Mouse (Mus musculus): Measurements from ENCODE around the gene Cntnap5a.

Cntnap5a gene

DNA sequence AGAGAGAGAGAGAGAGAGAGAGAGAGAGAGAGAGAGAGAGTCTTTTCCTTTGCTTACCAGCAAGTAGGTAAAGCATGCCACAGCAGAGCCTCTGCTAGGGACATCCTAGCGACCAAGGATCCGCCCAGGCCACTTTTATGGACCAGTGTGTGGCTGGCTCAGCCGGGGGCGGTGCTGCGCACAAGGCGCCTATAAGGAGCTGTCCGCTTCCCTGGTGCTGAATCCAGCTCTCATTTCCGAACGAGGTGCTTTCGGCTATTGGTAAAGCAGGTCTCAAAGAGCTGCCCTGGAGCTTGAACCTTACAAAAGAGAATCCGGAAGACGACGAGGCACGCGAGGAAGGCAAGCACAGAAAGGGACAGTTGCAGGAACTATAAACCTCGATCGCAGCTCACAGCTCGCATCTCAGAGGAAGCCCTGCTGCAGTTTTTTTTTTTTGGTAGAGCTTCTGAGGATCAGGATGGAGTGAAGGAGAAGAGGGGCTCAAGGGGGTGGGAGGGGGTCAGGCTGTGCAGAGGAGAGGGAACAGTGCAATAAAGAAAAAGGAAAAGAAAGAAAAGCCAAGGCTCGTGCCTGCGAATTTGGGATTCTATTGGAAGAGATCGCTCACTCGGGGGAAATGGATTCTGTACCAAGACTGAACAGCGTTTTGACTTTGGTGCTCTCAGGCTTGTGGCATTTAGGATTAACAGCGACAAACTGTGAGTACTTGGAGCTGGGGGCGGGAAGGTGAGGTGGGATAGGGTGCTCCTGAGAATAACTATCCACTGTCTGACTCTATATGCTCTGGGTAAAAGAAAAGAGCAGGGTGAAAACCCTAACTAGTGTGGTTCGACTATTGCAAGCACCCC is at the start of gene Cntnap5a:
Gene Cntnap5a (plus strand): TSS at position 239 of the 851 bp plus-strand sequence.
- DNase-seq, result peak; percentile 50

DNA sequence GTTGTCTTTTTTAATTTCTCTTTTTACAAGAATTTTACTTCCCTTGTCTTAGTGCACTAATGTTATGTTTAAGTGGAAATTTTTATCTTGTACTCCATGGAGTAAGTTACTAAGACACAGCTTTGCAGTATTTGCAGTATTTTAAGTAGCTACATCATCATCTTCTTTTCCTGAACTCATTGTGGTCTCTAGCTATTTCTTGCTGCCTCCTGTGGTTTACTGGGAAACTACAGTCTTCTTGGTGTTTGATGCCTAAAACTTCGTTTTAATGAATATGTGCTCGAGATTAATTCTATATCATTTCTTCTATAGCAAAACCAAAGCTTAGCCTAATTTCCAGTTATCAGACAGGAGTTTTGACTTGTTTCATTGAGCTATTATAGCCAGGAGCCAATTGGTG is 37.6 kb upstream of the Cntnap5a start:
- DNase-seq, result no peak

DNA sequence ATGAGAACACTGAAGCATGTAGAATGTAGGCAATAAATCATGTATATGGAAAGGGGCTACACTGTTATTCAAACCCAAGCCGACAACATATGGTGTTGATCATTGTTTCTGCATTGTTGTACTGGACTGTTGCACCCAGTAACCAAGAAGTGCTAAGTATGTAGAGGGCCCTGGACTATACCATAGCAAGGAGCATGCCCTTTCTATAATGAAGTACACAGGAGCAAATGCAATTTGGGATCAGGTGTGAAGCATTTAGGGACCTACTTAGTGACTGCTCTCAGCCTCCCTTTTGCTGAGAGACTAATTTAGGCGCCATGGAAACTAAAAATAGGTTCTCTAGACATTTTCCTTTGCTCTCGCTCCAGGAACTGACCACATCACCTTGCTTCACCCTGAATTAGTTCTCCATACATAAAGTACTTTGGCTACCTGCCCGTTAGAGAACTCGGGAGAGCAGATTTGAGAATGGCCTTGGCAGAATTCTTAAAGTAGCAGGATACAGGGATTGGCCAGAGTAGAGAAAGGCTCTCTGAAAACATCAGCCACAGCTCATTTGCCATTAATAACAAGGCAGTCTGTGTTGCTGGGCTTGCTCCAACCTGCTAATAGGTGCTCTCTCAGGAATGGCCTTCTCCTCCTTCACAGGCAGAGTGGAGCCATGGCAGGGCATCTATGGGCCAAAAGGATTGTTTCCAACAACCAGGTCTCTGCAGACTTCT is 26.1 kb upstream of the Cntnap5a start:
- no peak for DNase-seq

DNA sequence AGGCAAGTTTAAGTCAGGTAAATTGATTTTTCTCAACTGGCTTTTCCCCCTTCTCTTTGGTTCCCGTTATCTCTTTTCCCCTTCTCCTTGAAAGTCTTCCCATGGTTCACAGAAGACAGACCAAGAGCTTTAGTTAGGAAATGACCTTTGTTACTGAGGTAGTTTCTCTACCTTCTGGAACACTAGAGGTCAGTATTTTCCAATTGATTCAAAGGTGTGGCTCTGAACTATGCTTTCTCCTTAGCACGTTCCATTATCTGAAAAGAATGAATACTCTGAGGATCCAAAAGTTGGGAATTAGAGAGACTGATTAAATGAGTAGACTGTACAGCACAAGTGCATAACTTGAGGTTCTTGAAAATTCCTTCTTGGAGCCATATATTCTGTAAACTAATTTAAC is 1.9 kb downstream of the Cntnap5a start:
- no peak for DNase-seq

DNA sequence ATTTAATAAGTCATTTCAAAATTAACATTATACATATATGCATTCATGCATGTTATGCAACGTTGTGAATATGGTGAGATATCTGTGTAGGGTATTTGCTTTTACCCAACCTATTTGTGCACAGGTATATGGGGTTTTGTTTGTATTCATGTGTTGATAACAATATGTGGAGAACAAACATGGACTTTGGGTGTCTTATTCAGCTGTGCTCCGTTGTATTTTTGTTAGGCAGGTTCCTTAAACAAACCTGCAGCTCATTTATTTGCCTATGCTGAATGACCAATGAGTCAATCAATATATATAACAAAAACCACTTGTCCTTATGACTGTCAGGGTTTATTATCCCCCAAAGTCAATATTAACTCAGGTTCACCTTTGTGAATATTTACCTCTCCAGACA is 15.2 kb downstream of the Cntnap5a start:
- no peak for DNase-seq

DNA sequence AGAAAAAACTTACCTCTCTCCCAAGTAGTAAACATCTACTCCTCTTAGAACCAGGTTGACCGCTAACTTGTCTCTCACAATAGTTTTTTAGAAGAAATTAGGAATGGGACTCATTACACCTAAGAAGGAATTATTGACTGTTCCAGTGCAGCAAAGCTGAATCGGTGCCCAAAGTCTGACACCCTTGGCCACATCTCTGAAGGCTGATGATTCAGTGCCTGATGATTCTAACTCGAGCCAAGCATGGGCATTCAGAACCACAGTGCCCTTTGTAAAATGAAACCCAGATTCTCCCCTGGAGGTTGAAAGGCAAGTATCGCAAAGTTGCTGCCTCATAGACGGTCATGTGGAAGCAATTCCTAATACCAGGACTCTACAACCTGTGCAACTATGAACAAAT is 58.0 kb downstream of the Cntnap5a start:
- no peak for DNase-seq

DNA sequence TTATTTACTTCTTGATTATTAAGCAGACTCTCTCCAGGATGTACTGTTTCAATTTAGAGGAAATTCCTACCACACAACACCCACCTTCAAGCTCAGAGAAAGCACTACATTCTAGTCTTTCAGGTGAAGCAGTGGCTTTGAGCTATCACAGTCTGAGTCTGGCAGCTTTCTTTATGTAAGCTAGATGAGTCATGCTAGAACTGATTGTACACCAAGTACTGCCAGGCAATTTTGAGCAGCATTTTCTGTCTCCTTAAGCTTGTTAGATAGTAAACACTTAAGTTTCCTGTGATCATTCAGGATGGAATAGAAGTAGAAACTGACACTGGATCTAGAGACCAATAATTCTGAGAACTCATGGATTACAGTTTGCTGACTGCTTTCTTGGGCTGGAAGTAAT is 61.0 kb downstream of the Cntnap5a start:
- no peak for DNase-seq

DNA sequence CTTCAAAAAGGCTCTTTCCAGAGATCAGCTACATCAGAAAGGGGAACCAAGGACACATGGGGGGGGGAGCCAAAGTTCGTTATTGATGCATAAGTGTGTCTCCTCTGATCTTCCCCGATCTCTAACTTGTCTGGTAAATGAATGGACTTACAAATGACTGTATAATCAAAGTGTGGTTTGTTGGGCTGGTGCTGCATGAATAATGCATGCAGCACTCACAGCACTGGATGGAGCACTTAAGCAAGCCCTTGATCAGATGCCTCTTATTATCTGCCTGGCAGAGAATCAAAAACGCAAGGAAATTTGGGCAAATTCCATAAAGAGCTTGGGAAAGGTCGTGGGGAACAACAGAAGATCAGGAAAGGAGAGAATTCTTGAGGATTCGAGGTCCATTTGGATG is 100.2 kb downstream of the Cntnap5a start:
- DNase-seq, result no peak

DNA sequence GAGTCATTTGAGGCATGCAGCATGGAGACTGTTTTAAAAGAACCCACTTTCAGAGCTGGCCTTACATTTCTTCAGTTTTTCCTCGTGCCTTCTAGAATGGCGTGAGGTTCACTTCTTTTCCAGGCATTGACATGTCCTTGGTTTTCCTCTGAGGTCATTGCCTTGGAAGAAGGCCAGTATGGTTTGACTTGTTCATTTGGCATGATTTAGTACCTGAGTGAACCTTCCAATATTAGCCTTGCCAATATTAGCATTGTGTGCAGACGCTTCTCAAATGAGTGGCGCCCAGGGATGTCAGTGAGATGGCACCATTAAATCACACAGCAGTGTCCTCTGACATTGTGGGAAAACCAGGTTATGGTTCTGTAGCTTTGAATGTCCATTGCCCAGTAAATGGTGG is 158.0 kb downstream of the Cntnap5a start:
- DNase-seq, result no peak

DNA sequence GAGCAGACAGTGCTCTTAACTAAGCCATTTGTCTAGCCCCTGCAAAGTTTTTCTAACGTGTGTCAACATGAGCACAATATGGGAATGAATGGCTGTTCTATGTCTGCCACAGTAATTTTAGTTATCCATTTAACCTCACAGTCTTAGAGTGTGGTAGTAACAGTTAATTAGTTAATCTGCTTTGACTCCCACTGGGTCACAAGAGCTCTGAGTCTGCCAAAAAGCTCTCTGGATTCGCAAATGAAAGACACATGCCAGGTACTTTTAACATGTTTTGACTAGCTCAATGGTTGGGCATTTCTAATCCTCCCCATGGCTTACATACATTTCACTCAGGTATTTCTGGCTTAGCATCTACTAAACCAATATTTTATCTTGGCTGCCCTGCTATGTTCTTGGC is 163.0 kb downstream of the Cntnap5a start:
- no peak for DNase-seq

DNA sequence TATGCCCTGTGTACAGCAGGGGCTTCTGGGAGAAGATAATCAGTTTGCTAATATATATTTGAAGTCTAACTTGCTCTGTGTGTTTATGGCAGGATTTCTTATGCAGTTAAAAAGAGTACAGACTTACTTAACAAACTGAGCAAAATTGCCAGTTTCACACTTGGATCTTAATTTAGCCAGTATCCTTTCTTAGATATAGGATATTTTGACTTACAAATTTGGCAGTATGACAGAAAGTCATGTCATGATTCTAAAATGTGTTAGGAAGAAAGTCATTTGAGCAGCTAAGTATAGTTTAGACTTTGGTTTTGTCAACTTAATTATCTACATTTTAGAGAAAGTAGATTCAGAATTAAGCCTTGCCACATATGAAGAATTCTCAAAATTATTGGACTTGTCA is 167.7 kb downstream of the Cntnap5a start:
- DNase-seq, result no peak

DNA sequence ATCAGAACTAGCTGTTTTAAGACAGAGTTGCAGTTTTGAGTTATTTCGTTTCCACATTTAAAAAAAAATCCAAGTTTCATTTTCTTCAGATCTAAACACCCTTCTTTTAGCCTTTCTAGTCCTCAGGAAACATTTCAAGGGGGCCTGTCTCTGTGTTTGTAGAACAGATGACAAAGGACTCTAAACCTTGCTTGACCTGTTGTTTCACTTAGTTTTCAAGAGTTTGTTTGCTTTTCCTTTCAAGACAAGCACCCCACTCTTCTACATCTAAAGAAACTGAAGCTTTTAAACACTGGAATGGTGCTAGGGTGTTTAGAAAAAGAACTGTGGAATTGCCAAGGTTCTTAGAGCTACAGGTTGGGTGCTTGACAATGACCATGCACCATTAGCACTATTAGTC is 233.8 kb downstream of the Cntnap5a start:
- no peak for DNase-seq

DNA sequence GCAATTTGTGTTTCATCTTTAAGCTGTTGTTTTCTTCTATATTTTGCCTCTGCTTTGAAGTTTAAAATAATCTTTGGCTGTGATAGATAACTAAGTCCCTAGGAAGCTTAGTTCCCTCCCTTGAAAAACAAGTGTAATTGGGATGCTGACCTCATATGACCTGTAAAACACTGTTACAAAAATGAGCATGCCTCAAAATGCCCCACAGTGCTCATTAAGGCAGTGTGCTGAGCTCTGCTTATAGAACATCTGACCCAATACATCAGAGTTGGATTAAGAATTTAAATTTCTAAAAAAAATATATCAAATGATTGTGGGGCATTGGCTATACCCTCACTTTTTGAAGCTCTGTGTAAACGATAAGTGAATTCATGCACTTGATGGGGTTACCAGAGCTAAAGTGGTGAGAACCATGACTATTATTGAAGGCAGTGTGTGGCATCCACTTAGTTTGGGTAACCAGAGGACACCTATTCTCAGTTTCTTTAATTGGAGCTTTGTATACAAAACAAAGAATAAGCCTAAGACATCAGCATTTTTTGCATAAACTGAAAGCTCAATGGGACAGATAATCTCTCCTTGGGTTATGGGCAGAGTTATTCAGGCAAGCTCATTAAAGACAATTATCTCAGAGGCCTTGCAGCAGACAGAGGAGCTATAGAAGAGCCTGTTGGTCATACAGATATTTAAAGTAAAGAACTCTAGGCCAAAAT is 241.6 kb downstream of the Cntnap5a start:
- DNase-seq, result no peak

DNA sequence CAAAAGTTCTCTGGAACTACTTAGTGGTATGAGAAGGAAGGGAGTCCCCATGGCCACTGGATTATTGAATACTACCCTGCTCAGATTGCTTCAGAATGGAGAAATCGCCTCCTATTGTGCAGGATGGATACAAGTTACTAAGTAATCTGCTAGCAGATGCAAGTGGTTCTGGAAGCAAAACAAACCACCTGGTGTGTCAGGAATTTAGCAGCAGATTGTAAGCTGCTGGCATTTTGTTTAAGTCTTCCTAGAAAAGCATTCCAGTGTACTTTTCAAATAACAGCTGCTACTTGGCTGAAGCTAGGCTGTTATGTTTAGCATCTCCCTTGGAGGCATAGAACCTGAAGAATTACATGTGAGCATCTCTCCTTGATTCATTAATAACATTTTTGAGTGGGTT is 247.5 kb downstream of the Cntnap5a start:
- no peak for DNase-seq

DNA sequence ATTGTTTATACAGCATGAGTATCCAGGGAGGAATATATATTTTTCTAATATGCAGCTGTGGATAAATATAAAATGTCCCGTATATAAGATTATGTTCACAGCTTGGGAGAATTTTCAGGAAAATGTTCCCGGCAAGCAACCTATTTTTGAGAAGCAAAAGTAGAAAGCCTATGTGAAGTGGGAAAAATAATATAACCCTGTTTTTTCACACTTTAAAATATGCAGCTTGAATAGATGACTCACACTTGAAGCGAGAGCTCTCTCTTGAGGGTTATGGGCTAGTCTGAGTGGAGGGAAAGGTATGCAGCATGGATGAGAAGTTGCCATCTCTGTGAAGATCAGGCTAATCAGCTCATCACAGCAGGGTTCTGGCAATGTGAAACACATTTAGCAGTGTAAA is 261.3 kb downstream of the Cntnap5a start:
- no peak for DNase-seq

DNA sequence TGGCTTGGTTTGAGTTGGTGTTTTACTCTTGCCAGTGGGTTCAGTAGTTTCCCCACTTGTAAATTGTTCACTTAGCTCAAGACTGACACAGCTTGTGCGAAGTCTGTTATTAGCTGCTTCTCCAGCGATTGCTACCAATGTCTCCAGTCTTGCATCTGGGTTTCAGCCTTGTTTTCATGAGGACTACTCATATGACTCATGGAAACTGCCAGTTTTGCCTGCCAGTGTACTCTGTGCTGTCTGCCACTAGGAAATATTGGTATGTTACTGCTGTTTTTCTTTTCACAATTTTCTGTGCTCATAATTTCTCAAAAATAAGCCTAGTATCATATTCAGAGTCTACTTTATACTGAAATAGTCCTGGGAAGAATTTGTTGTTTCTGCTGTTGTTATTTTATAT is 272.0 kb downstream of the Cntnap5a start:
- DNase-seq, result no peak

DNA sequence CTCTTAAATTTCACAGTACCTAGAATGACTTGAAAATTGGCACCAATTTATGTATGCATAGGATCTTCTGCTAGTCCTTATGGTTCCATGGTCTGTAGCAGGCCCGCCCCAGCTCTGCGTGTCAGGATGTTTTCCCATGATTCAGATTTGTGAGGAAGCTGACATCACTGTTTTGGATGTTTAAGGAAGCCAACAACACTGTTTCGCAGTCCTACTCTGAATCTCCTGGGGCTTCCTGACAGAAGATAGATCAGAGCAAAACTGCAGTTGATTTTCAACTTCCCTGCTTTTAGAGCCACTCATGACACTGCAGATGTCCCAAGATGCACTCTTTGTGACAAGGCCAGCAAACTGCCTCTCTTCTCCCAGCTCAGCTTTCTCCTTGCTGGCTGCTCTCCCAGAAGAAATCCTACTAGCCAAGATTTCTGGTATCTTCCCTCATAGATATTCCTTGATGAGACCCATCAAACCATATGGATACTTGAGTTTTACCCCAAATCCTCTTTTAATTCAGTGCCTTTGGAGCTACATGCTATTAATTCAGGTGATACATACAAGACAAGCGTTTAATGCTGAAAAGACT is 280.5 kb downstream of the Cntnap5a start:
- no peak for DNase-seq

DNA sequence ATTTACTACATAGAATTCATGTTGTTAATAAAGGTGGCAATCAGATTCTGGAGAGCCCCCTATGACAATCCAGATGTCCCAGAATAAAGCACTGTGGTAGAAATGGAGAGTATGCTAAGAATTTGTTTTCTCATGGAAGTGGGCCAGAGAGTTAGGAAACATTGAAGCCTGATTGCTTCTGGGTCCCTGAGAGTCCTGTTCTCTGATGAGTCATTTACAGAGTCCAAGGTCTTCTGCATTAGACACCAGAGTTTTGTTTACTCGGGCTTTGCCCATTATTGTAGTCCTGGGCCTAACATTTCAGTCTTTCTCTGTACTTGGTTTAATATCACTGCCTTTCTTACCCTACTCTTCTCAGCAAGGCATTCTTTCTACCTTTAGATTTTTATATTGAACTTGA is 305.6 kb downstream of the Cntnap5a start:
- no peak for DNase-seq

DNA sequence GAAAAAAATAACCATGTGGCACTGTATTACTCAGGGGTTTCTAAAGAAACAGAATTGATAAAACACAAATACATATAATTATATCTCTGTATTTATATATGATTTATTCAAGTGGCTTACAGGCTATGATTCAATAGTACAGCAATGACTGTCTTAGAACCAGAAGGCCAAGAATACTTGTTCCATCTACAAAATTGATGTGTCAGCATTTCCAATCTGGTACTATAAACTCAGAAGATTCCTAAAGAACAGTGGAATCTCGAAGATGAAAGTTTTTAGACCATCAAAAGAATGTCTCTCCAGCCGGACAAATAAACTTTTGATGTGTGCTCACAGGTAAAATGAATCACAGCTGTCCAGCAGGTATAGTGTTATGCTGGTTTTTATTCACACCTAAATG is 331.2 kb downstream of the Cntnap5a start:
- no peak for DNase-seq

DNA sequence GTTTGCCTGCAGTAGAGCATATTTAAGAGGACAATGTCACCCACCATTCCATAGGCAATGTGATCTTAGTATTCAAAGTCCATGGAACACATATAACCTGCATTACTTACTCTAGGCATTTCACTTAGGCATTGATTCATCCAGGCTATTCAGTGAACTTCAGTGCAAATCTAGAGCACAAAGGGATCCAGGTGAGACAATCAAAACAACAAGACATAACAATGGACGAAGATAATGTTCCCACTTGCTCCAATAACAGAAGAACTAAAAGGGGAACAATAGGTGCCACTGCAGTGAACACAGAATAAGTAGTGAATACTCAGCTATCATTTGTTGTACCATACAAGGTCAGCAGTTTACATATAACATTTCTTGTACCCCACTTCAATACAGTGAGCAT is 345.1 kb downstream of the Cntnap5a start:
- no peak for DNase-seq

DNA sequence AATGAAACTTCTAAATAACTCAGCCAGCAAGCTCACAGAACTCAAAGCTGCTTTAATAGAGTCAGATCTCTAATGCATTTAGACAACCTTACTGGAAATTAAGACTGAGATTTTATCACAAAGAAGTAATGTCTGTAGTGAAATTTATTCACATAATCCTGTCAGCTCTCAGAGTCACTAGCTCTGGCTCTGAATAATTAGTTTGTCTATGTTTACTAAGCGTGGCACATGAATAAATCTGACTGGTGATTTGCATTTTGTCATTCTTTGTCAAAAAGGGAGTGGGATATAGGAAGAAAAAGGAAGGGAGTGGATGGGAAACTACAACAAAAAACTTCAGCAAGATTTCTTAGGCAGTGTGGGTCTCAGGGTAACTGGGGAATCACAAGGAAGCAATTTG is 351.3 kb downstream of the Cntnap5a start:
- no peak for DNase-seq

DNA sequence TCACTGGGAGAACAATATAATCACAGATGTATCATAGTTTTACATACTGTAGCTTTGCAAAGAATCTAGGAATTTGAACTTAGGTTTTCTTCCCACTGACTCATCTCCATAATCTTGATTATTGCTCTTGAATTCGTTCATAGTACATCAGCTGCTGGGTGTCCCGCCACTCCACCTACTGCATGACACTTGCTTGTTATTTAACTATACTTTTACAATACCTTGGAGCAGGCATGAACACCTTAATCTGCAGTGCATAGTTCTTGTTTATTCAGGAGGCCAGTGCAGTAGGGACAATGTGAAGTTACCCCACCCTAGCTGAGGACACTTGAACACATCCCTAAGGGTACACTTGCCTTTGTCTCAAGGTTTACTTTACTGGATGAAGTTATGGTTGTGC is 352.3 kb downstream of the Cntnap5a start:
- DNase-seq, result no peak

DNA sequence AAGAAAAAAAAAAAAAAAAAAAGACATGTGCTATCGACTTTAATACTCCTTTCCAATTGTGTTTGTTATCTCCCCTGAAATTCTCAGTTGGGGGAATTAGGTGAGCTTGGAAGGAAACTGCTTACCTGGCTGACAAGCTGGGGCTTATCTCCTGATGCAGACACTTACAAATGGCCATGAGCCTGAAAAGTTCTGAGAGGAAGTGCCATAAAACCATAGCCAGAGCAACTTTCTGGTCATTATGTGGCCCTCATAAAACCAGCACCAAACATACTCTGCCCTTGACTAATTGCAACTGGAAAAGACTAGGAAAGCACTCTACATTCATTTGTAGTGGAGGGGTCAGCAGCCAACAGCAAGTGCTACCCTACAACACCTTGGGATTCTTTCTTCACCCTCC is 359.5 kb downstream of the Cntnap5a start:
- DNase-seq, result no peak

Data from liver (tissue).